Mouse (Mus musculus) CH12.LX (cell line): Measurements from ENCODE around the gene Arhgap33. TPM values are rescaled to one million over a fixed set of nuclear protein-coding genes. Genes with fewer than 3 reads are reported as not detected.

Experiments used
- DNase-seq: peaks from one replicate; pipeline ENCODE4 v3.0.0-alpha.2; 2013; ENCODE audit errors: extremely low read depth
- H3K27ac ChIP-seq: 2 replicates; pipeline ENCODE4 v1.5.1; 2012; ENCODE audit warnings: low read depth, mild to moderate bottlenecking, control low read depth, moderate library complexity; ENCODE audit not compliant: insufficient read depth
- H3K27me3 ChIP-seq: replicated peaks from 2 replicates; pipeline ENCODE3; 2012; ENCODE audit warnings: inconsistent platforms
- H3K36me3 ChIP-seq, 2 experiments: replicated peaks in 1 of 2; 2 replicates each; pipeline versions ENCODE3 to v1.6.1; 2012; ENCODE audit warnings: inconsistent platforms in 1 of 2, low read length in 1 of 2, mild to moderate bottlenecking in 1 of 2, mixed read lengths in 1 of 2, moderate library complexity in 1 of 2; ENCODE audit not compliant: control insufficient read depth in 1 of 2, insufficient read depth in 1 of 2
- H3K4me1 ChIP-seq, 2 experiments: 2 replicates each; pipeline ENCODE4 v1.6.1; 2012; ENCODE audit warnings: inconsistent platforms in 1 of 2, moderate library complexity in 1 of 2; ENCODE audit not compliant: insufficient read depth in 2 of 2, control insufficient read depth in 1 of 2
- H3K4me2 ChIP-seq: 2 replicates; pipeline ENCODE4 v1.6.1; 2012; ENCODE audit warnings: low read depth, mild to moderate bottlenecking, control low read depth; ENCODE audit not compliant: poor library complexity, insufficient read depth, severe bottlenecking
- H3K4me3 ChIP-seq, 3 experiments: fragments of 150-350 bp in 1 of 3; sonication (generic) in 1 of 3; replicated peaks in 1 of 3; 2 replicates each; pipeline versions ENCODE3 to v1.5.1; 2011 to 2012; ENCODE audit warnings: low read depth in 2 of 3, low read length in 2 of 3, mild to moderate bottlenecking in 2 of 3, moderate library complexity in 2 of 3, control low read depth in 1 of 3, improper control_type of control experiment in 1 of 3, inconsistent platforms in 1 of 3, mixed read lengths in 1 of 3; ENCODE audit not compliant: poor library complexity in 1 of 3
- H3K79me2 ChIP-seq: replicated peaks from 2 replicates; pipeline ENCODE4 v1.6.1; 2012; ENCODE audit warnings: mild to moderate bottlenecking, moderate library complexity; ENCODE audit not compliant: control insufficient read depth, poor library complexity, insufficient read depth, severe bottlenecking; ENCODE audit errors: extremely low read depth
- H3K9ac ChIP-seq: 2 replicates; pipeline ENCODE4 v1.6.1; 2012; ENCODE audit warnings: low read depth, mild to moderate bottlenecking, control low read depth, moderate library complexity; ENCODE audit not compliant: insufficient read depth
- H3K9me3 ChIP-seq: replicated peaks from 2 replicates; pipeline ENCODE3; 2012; ENCODE audit warnings: low read length, inconsistent platforms, mixed read lengths
- ELF1 ChIP-seq: IDR thresholded peaks from 2 replicates; pipeline ENCODE4 v1.6.1; 2014; ENCODE audit warnings: low read depth, mild to moderate bottlenecking, inconsistent platforms, low read length, improper control_type of control experiment
- EP300 ChIP-seq: IDR thresholded peaks from 2 replicates; pipeline ENCODE4 v1.6.1; 2011; ENCODE audit warnings: low read length, improper control_type of control experiment
- ETS1 ChIP-seq: conservative IDR thresholded peaks from 2 replicates; pipeline ENCODE4 v1.6.1; 2012; ENCODE audit warnings: low read depth, mild to moderate bottlenecking, inconsistent platforms, low read length, improper control_type of control experiment, moderate library complexity
- HCFC1 ChIP-seq: IDR thresholded peaks from 2 replicates; pipeline ENCODE4 v1.6.1; 2012; ENCODE audit warnings: low read depth, mild to moderate bottlenecking, inconsistent platforms, low read length, improper control_type of control experiment
- IRF4 ChIP-seq: IDR thresholded peaks from 2 replicates; pipeline ENCODE4 v1.6.1; 2014; ENCODE audit warnings: low read depth, mild to moderate bottlenecking, inconsistent platforms, low read length, improper control_type of control experiment
- JUND ChIP-seq: conservative IDR thresholded peaks from 2 replicates; pipeline ENCODE4 v1.6.1; 2011; ENCODE audit warnings: low read depth, low read length, improper control_type of control experiment
- MAX ChIP-seq: IDR thresholded peaks from 2 replicates; pipeline ENCODE4 v1.6.1; 2011; ENCODE audit warnings: low read length, improper control_type of control experiment
- MYC ChIP-seq: IDR thresholded peaks from 2 replicates; pipeline ENCODE4 v1.6.1; 2011; ENCODE audit warnings: low read depth, mild to moderate bottlenecking, improper control_type of control experiment, low read length
- NELFE ChIP-seq: IDR thresholded peaks from 2 replicates; pipeline ENCODE4 v1.6.1; 2011; ENCODE audit warnings: low read depth, low read length, improper control_type of control experiment
- PAX5 ChIP-seq: IDR thresholded peaks from 2 replicates; pipeline ENCODE4 v1.6.1; 2012; ENCODE audit warnings: low read length, inconsistent platforms, mixed read lengths
- POLR2A ChIP-seq: IDR thresholded peaks from 2 replicates; pipeline ENCODE4 v1.6.1; 2011; ENCODE audit warnings: low read depth, mild to moderate bottlenecking, improper control_type of control experiment, low read length
- POLR2AphosphoS2 ChIP-seq: IDR thresholded peaks from 2 replicates; pipeline ENCODE4 v1.6.1; 2011; ENCODE audit warnings: low read depth, low read length, improper control_type of control experiment
- RCOR1 ChIP-seq: conservative IDR thresholded peaks from 2 replicates; pipeline ENCODE4 v1.6.1; 2012; ENCODE audit warnings: low read depth, mild to moderate bottlenecking, inconsistent platforms, low read length, improper control_type of control experiment
- SIN3A ChIP-seq: IDR thresholded peaks from 2 replicates; pipeline ENCODE4 v1.6.1; 2012; ENCODE audit warnings: low read length, improper control_type of control experiment, inconsistent platforms
- SMC3 ChIP-seq: IDR thresholded peaks from 2 replicates; pipeline ENCODE4 v1.6.1; 2011; ENCODE audit warnings: low read depth, low read length, improper control_type of control experiment
- UBTF ChIP-seq: IDR thresholded peaks from 2 replicates; pipeline ENCODE4 v1.6.1; 2012; ENCODE audit warnings: low read depth, mild to moderate bottlenecking, inconsistent platforms, low read length, improper control_type of control experiment, moderate library complexity
- USF2 ChIP-seq: conservative IDR thresholded peaks from 2 replicates; pipeline ENCODE4 v1.6.1; 2011; ENCODE audit warnings: low read depth, low read length, improper control_type of control experiment
- ZNF384 ChIP-seq: IDR thresholded peaks from 2 replicates; pipeline ENCODE4 v1.6.1; 2012; ENCODE audit warnings: low read depth, low read length, improper control_type of control experiment, inconsistent platforms
- dilution Hi-C: fragments of 300-500 bp; cut with MboI; formaldehyde crosslinking; loops from 2 replicates; pipeline ENCODE4 v1.14.3; 2020; ENCODE audit warnings: low sequenced_read_pairs; ENCODE audit not compliant: extremely low pct_unique_long_range_greater_than_20kb, extremely low pct_ligation_motif_present
- in situ Hi-C: fragments of 300-500 bp; cut with MboI; formaldehyde crosslinking; loops from 3 replicates; pipeline ENCODE4 v1.14.3; 2019; ENCODE audit warnings: low sequenced_read_pairs, low pct_ligation_motif_present, low pct_unique_long_range_greater_than_20kb, mixed read lengths
- polyA plus RNA-seq: library from polyadenylated mRNA; unstranded; fragments of >175 nt; gene quantifications from 2 replicates; pipeline ENCODE4 v1.2.1, GENCODE M21; 2012; ENCODE audit warnings: low read depth; ENCODE audit not compliant: insufficient read length
- total RNA-seq, 2 experiments: library from RNA; depleted of rRNA; stranded (reverse); fragments of 300-350 nt in 1 of 2; fragments of >200 nt in 1 of 2; gene quantifications; 2 replicates each; pipeline ENCODE4 v1.2.3; 2012 to 2014

Arhgap33 gene
- total and polyA plus RNA-seq, 3 experiments: 0.44 to 9.2 (median 2.8) TPM

GRCm38 (mm10) chr7:30515003-30515760, 19.7 kb downstream of the Arhgap33 start:
- DNase-seq: no peak
- H3K27me3 ChIP-seq: peaks cover 40% of the 10 kb centered on the region
- no peaks in the 10 kb centered on the region for H3K36me3 ChIP-seq
- H3K27ac ChIP-seq: no peak overlapping the region
- in situ Hi-C loops: no loop called here
- TF ChIP-seq USF2 (no peak), POLR2AphosphoS2 (no peak), POLR2A (no peak), IRF4 (no peak), EP300 (no peak), PAX5 (no peak), HCFC1 (no peak), ZNF384 (no peak), SMC3 (no peak), RCOR1 (no peak), UBTF (no peak)
- H3K9ac ChIP-seq: no peak overlapping the region
- no peaks in the 10 kb centered on the region for H3K9me3 ChIP-seq
- H3K4me1 ChIP-seq: 0 out of 4 replicates have a peak, but pooled peaks cover 0 to 2% of the 10 kb centered on the region in 2 experiments
- dilution Hi-C loops: no loop called here
- no peaks in the 10 kb centered on the region for H3K79me2 ChIP-seq
- no peak overlapping the region for H3K4me3 ChIP-seq
- H3K4me2 ChIP-seq: no peak overlapping the region

GRCm38 (mm10) chr7:30508061-30508460, 26.8 kb downstream of the Arhgap33 start:
- DNase-seq: no peak
- peaks cover 42% of the 10 kb centered on the region for H3K27me3 ChIP-seq
- no peak for TF ChIP-seq MYC
- no peak for TF ChIP-seq IRF4
- no peak for TF ChIP-seq MAX
- no peak for TF ChIP-seq ELF1
- TF ChIP-seq SIN3A: no peak
- TF ChIP-seq JUND: no peak
- TF ChIP-seq ETS1: no peak
- no peak for TF ChIP-seq NELFE
- TF ChIP-seq, all 38 proteins: peak for 0
- peaks cover 9 to 22% of the 10 kb centered on the region in 2 experiments for H3K4me1 ChIP-seq
- H3K4me2 ChIP-seq: no peak overlapping the region
- H3K79me2 ChIP-seq: no peaks in the 10 kb centered on the region
- H3K9me3 ChIP-seq: no peaks in the 10 kb centered on the region
- no peak overlapping the region for H3K27ac ChIP-seq
- dilution Hi-C loops (no loop called here), in situ Hi-C loops (no loop called here)
- no peak overlapping the region for H3K9ac ChIP-seq
- no peaks in the 10 kb centered on the region for H3K36me3 ChIP-seq
- H3K4me3 ChIP-seq: no peak overlapping the region
